Mouse (Mus musculus) forebrain, embryonic 14.5 days (tissue): ENCODE data around the gene Tmprss11a. TPM values are rescaled to one million over a fixed set of nuclear protein-coding genes. Genes with fewer than 3 reads are reported as not detected.

Source experiments
- polyA plus RNA-seq: library from polyadenylated mRNA; unstranded; fragments of >200 nt; fragmentation: Nextera tagmentation; extraction: Ambion mirVana; gene quantifications from 2 replicates; pipeline ENCODE4 v1.2.1, GENCODE M21; 2014

The Tmprss11a gene
- polyA plus RNA-seq, 1 experiment from 2014 or later: 0.06 TPM

Other genes starting within 250 kb of the Tmprss11a start
- gene Tmprss11c, start 179.7 kb downstream of the Tmprss11a start, polyA plus RNA-seq: not detected in 2 replicates
- gene Tmprss11d, start 95.6 kb downstream of the Tmprss11a start, polyA plus RNA-seq: not detected in 2 replicates
- gene Tmprss11g, start 49.6 kb upstream of the Tmprss11a start, polyA plus RNA-seq: not detected in 2 replicates
- gene Tmprss11f, start 163.4 kb upstream of the Tmprss11a start, polyA plus RNA-seq: not detected in 2 replicates
- not detected in 2 replicates for gene Tmprss11b, start 207.4 kb upstream of the Tmprss11a start, polyA plus RNA-seq